ENCODE assay signal across 10 mouse cellular contexts in the genomic region with DNA sequence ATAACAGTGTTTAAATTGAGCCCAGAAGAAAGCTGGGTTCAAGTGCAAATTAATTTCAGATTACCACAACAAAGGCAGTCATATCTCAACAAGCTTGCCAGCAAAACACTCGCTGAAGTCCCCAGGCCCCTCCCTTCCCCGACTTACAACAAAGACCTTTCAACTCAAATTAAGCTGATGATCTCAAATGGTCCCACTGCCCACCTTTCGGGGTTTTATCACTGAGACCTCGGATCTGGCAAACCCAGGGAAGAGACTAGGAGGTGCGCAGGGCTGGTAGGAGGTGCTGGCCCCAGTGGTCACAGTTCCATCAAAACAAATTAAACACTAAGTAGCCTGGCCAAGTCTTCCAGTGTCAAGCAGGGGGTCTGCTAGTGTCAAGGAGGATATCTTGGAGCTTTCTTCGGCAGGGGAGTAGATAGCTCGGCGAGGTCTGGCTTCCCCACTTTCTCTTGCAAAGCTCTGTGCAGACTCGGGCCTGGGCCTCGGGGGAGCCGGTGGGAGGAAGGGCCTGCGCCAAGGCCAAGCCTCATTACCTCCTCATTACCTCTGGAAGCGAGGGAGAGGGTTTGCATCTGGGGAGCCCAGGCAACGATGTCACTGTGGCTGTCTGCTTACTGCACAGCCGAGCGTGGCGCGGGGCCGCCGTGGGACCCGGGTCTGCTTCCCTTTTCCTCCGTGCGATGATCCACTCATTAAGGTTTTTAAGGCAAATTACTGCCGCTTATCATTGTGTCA.
A peak's percentile ranks its signal among the peaks of the same experiment; 100 is the strongest.
DNase-seq lines count a peak whose midpoint lies in the region; ATAC-seq and TF ChIP-seq lines count a peak whose summit lies in the region.
"Had no signal": no experiment of that assay in that cellular context is flagged by ENCODE, and none has a peak within 500 bp of the region (broad histone marks: within the 10 kb centered on the region; RNA-seq: fewer than 3 reads in every experiment).

No protein-coding gene starts in this region.

- peaks cover 92% of the 10 kb centered on the region for H3K27me3 ChIP-seq in heart, embryonic 10.5 days (ENCODE audit: insufficient read depth, poor library complexity, severe bottlenecking)
- H3K27me3 ChIP-seq in heart, adult 2 months (ENCODE audit: control insufficient read depth, insufficient read depth, low read length), result no peaks in the 10 kb centered on the region; the same call in 1 of the 2 replicates
- peaks cover 97% of the 10 kb centered on the region for H3K27me3 ChIP-seq in limb, embryonic 13.5 days

- TF ChIP-seq POLR2A in heart, adult 2 months (IDR thresholded peaks at IDR 0.05; ENCODE audit: insufficient read depth, low read depth, low read length), result no peak

- H3K4me3 ChIP-seq in heart, embryonic 10.5 days, result peak overlapping the region; percentile 33
- no peak overlapping the region for H3K4me3 ChIP-seq in heart, adult 2 months
- H3K4me3 ChIP-seq in limb, embryonic 13.5 days, result peak overlapping the region; percentile 21

- intact Hi-C loops in heart, adult 2 months (cut with DNase I), result no loop called here

- H3K4me2 ChIP-seq in limb, embryonic 13.5 days (replicated peaks), result peak overlapping the region; percentile 58

- no peak for ATAC-seq in limb, embryonic 13.5 days (ENCODE audit: low FRiP score, low read depth)
- ATAC-seq in megakaryocyte progenitor cell, adult 5-6 weeks (replicated peaks; ENCODE audit: poor library complexity), result no peak

- no peak for DNase-seq in heart, embryonic 10.5 days (ENCODE audit: low spot score)
- no peak for DNase-seq in heart, adult 2 months
- DNase-seq in right cerebral cortex, postnatal 4 days, result peak; percentile 6
- no peak for DNase-seq in right cerebral cortex, postnatal 14 days
- peak; percentile 80 for DNase-seq in retina, postnatal 1 day
- no peak for DNase-seq in layer of hippocampus, adult 9-10 months (ENCODE audit: low spot score)
- DNase-seq: B cell, adult 2 months; layer of hippocampus, postnatal 36 days had no signal

- H3K9ac ChIP-seq in heart, adult 2 months (ENCODE audit: low read depth, low read length), result no peak overlapping the region
- peak overlapping the region; percentile 3; the same call in 1 of the 2 replicates for H3K9ac ChIP-seq in limb, embryonic 13.5 days

- 13% methylated on average over 24 of the region's 24 CpGs for WGBS in heart, embryonic 10.5 days
- WGBS in heart, adult 2 months, result 22% methylated on average over 24 of the region's 24 CpGs
- 3% methylated on average over 24 of the region's 24 CpGs for WGBS in limb, embryonic 13.5 days

- TF ChIP-seq EP300 in heart, adult 2 months (IDR thresholded peaks at IDR 0.05; ENCODE audit: insufficient read depth, low read depth, low read length), result no peak

- no peaks in the 10 kb centered on the region for H3K9me3 ChIP-seq in heart, embryonic 10.5 days
- no peaks in the 10 kb centered on the region for H3K9me3 ChIP-seq in limb, embryonic 13.5 days

- peaks cover 53% of the 10 kb centered on the region for H3K4me1 ChIP-seq in heart, embryonic 10.5 days
- no peaks in the 10 kb centered on the region for H3K4me1 ChIP-seq in heart, adult 2 months (ENCODE audit: control insufficient read depth, insufficient read depth, low read length)
- H3K4me1 ChIP-seq in limb, embryonic 13.5 days, result peaks cover 14% of the 10 kb centered on the region

- no peaks in the 10 kb centered on the region for H3K79me2 ChIP-seq in heart, adult 2 months (replicated peaks; ENCODE audit: control insufficient read depth, insufficient read depth, low read length)

- H3K27ac ChIP-seq in heart, embryonic 10.5 days, result peak overlapping the region; percentile 63
- no peak overlapping the region for H3K27ac ChIP-seq in heart, adult 2 months
- H3K27ac ChIP-seq in limb, embryonic 13.5 days, result no peak overlapping the region

- no peak for TF ChIP-seq CTCF in heart, adult 2 months (IDR thresholded peaks at IDR 0.05)

- no peaks in the 10 kb centered on the region for H3K36me3 ChIP-seq in heart, embryonic 10.5 days
- H3K36me3 ChIP-seq in heart, adult 2 months (ENCODE audit: control insufficient read depth, insufficient read depth, low read length), result no peaks in the 10 kb centered on the region
- H3K36me3 ChIP-seq in limb, embryonic 13.5 days, result no peaks in the 10 kb centered on the region

Comparison
In these comparisons a context has a peak if more than half of its experiments do, and no peak if none do; other contexts are left out.
1. DNase-seq: peak in right cerebral cortex, postnatal 4 days (single experiment) and retina, postnatal 1 day (single experiment); none in heart, embryonic 10.5 days (single experiment), heart, adult 2 months (0 of 2), right cerebral cortex, postnatal 14 days (single experiment) and layer of hippocampus, adult 9-10 months (single experiment).